Mouse (Mus musculus): ENCODE measurements around the gene B3gnt6.

The B3gnt6 gene

DNA sequence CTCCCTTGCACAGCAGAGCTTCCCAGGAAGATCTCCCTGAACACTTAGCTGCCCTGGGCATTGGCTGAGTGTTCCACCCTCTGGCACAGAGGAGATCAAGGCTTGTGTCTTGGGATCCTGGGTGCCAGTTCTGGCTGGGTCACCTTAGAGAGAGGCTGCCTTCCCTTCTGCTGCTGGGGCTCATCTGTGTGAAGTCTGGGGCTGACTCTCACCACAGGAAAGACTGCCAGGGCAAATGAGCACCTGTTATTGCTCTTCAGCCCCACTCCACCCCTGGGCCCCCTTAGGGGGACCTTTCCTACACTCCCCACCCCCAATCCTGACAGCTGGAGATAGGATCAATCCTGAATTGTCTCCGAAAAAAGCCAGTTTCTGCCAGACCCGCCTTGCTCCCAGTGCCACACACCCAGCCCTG is 22.2 kb downstream of the B3gnt6 start:
- DNase-seq (ENCODE audit: low spot score): no peak

DNA sequence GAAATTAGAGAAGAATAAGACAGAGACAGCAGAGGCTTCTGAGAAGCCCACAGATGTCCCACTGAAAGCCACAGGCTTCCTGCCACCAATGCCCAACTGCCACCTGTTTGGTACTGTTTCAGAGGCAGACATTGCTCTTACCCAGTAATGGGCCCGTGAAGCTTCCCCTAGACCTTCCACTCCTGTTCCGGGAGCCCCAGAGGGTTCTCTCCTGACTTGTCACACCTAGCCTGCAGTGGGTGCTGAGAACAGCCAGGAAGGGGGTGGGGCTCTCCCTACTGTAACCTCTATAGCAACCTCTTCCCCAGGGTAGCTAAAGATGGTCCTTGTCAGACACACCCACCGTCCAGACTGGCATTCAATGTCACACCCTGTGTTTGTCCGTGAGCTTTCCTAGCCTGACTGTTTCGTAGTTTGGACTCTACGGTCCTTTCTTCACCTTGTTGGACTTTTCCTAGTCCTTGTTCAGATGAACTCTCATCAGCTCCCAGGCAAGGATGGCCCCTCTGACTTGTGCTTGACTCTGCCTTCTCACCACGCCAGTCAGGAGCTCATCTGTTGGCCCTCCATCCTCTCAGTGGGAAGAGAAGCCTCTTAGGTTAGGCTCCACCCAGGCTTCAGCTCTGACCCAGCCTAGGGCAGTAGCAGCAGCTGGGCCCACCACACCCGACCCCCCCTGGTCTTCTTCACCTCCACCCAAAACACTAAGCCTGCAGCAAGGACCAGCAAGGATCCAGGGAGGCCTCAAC is 22.8 kb downstream of the B3gnt6 start:
- DNase-seq (ENCODE audit: low spot score): no peak

DNA sequence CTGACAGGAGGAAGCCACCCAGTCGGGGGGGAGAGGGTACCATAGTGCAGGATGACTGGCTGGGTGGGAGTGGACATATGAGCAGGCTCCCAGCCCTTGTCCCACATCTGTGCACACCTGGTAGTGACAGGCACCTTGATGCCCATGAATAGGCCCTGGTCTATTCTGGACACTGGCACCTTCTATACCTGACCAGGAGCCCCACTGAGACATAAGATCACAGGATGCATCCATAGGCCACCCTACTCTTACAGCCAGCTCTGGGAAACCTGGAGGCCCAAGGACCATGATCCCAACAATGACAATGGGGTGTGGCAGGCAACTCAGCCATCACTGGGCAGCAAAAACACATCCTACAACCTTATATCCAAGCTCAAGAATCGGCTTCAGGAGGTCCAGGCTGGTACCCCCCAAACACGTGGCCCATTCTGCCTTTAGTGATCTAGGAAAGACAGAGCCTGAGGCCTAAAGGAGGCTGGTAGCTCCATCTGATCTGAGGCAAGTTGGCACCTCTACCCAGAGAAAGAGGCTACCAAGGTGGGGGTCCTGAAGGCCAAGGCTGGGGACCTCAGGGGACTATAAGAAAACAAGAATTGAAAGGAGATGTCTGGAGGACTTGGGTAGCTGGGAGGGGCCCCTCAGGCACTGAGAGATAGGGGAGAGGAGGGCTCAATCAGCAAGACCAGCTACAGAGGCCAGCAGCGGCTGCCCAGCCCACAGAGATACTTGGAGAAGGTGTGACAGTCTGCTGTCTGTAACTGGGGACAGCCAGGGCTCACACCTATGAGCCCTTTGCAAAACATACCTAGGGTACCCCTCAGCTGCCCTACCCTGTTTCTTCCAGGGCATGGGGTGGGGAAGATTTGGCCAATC is 24.2 kb downstream of the B3gnt6 start:
- DNase-seq (ENCODE audit: low spot score): no peak

DNA sequence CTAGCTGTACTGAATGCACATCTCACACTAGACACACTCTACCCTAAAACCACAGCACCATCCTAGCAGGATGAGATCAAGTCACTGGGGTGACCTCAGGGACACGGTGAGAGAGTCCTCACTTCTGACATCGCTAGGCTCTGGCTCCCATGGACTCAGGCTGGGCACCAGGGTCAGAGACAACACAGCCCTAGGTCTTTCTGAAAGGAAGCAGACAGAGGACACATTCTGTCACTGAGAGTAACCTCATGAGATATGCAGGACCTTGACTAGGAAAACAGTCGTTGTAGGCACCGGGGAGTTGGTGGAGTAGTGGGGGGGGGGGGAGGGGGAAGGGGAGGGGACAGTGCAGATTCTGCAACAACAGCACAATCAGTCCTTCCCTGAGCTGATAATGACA is 25.9 kb downstream of the B3gnt6 start:
- no peak for DNase-seq (ENCODE audit: low spot score)

DNA sequence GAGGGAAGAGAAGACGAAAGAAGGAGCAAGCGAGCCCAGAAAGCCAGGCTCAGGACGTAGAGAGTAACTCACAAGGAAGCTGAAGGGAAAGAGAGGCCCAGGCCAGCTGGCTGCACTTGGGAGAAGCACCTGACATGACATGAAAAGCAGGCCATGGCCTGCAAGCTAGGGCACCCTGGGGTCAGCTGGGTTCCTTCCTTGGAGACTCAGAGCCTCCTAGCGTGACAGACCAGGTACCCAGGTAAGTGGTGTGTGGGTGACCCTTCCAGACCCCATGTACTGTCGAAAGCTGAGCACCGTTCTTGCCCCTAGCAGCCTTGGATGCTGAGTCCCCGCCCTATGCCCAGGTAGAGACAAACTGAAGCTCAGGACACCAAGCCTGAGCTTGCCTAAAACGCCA is 26.6 kb downstream of the B3gnt6 start:
- no peak for DNase-seq (ENCODE audit: low spot score)

DNA sequence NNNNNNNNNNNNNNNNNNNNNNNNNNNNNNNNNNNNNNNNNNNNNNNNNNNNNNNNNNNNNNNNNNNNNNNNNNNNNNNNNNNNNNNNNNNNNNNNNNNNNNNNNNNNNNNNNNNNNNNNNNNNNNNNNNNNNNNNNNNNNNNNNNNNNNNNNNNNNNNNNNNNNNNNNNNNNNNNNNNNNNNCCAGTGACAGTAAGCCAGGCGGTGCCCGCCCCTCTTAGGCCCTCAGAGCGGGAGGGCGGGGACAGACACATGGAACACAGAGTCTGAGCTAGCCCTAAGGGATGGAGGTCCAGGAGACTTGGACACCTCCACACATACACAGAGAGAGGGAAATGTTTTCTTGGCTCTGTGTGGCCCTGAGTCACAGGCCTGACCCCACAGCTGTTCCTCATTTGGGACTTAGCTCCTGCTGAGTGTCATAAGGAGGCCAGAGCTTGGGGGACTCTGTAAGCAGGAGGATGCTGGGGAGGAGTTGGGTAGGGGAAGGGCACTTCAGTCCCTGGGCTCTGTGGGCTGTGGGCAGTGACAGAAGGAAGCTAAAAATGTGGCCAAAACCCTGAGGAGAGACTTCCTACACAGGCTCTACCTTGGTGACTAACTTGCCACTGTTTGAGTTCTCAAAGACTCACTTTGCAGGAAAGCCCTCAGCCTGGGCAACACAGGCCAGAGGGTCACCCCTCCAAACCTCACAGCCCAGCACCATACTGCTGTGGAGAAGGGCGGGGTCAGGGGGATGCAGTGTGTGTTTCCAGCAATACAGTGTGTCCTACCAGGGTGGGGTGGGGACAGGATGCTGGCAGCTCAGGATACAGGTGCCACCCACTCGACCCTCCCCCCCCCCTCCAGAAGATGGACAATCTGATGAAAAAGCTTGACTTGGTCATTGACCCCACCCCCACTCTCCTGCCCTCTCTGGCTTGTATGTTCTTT is 27.9 kb downstream of the B3gnt6 start:
- DNase-seq (ENCODE audit: low spot score): no peak

DNA sequence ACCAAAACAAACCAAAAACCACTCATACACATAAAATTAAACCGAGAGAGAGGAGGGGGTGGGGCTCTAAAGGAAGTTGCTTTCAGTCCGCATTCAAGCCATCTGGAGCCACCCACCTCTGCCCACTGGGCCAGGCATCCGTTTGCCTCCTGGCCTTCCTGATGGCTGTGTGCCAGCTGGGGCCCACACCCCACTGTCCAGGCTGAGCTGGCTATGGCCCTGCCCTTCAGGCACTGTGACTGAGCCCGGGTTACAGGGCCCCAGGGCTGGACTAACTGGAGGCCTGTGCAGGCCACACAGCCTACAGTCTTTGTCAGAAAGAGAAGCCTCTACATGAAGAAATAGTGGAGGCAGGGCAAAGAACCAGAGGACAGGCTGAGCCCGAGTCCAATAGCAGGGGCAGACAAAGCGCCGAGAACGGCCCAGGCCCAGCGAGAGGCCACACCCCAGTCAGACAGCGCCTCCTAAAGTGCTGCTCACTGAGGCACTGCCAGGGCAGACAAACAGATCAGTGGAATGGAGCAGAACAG is 34.2 kb downstream of the B3gnt6 start:
- no peak for DNase-seq (ENCODE audit: low spot score)

DNA sequence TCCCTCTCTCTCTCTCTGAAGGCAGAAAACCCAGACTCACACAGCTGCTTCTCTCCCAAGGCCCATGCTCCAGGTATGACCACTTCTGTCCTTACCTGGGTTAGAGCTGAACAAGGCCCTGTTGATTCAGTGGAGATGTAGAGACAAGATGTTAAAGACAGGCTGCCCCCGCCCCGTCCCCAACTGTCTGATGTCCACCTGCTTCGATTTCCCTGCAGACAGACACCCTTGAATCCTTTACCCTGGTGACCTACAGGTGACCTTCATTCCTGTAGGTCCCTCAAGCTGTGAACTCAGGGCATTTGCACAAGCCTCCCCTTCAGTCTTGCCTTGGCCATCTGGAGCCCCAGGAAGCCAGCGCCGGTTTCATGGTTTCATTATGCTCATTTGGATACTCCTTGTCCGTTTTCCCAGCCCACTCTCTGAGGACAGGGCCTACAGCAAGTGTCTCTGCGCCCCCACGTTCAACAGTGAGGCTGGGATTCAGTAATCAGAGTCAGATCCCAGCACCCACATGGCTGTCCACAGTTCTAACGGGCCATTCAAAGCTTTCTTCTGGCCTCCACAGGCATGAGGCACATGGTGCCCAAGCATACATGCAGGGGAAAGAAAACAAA is 34.8 kb downstream of the B3gnt6 start:
- DNase-seq (ENCODE audit: low spot score): no peak

DNA sequence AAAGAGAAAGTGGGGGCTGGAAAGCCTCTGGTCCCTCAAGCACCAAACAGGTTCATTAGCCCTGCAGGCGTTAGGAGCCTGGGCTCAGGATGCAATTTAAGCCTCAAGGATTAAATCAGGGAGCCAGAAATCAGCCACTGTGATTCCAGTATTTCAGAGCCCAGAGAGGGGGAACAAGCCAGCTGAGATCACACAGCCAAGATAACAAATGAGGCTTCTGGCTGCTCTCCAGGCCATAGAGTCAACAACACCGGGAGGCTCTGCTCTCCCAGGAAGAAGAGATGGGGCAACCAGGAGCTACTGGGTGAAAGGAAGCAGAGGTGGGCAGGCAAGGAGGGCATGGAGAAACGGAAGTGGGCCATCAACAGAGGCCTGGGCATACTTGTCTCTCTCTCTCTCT is 35.6 kb downstream of the B3gnt6 start:
- no peak for DNase-seq (ENCODE audit: low spot score)

DNA sequence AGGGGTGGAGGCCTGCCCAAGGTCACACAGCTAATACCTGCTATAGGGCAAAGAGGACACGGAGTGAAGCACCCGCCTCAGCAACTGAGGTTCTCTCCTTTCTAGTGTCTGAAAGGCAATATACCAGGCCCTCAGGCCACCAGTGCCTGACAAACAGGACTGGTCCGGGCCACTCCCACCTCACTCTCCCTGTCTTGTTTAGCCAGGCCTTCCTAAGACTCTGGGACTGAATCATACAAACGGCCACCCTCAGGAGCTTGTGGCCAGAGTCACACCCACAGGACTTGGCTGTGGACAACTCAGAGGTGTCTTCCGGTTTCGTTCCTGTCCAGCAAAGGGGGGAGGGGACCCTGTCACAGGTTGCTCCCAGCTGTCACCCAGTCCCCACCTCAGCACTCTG is 37.0 kb downstream of the B3gnt6 start:
- DNase-seq (ENCODE audit: low spot score): no peak

DNA sequence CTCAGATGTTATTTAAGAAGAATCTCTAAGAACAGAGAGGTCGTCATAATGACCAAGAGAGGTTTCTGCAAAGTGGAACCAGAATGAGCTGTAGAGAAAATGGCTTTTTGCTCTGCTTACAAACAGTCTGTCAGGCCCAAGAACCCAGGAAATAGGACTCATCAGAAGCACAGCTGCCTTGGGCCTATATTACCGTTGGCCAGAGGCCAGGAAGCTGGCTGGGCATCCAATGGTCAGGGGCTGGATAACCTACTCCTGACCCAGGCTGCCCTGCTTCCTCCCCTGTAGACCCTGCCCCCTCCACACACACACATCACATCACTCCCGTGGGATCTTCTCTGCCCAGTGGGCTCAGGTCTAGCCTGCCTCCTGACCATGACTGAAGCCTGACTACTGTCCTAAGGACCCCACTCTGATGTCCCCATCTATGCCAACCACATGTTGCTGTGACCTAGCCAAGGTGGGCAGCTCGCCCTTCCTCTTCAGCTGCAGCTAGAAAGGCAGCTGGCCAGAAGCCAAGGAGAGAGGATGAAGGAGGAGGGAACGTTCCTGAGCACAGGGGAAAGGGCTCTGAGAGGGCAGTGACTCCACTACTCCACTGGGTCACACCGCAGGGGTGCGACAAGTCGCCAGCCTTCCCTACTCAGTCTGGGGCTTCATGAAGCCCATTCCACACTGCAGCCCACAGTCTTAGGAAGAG is 39.1 kb downstream of the B3gnt6 start:
- DNase-seq (ENCODE audit: low spot score): no peak

DNA sequence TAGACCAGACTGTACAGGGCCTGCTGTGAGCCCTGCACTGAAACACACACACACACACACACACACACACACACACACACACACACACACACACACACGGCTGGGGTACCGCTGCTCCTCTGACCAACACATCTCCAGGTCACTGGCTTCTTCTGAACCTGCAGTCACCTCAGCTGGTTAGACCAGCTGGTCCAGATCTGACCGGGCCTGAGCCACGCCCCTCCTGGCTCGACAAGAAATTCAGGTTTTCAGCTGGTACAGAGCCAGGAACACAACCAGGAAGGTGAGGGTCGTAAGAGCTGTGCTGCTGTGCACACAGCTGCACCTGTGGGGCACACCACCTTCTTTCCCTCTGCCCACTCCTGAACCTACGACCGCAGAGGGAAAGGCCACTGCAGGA is 40.8 kb downstream of the B3gnt6 start:
- no peak for DNase-seq (ENCODE audit: low spot score)

DNA sequence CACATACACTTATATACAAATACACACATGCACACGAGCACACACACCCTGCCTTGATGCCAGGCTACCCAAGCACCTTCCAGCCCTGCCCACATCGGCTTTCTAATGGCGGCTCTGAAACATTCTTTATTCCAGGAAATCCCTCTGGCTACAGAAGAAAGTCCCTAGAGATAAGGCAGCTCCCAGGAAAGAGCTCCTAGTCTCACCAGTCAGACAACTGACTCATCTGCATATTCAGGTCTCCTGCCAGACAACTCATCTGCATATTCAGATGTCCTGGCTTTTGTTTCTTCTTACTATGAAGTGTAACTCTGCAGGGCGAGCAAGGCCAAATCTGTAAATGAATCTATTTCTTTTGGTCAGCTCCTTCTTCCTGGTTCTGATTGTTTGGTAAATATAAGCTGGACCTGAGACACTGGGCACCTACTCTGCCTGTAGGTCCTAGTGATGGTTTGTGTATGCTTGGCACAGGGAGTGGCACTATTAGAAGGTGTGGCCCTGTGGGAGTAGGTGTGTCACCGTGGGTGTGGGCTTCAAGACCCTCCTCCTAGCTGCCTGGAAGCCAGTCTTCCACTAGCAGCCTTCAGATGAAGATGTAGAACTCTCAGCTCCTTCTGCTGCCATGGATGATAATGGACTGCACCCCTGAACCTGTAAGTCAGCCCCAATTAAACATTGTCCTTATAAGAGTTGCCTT is 41.5 kb downstream of the B3gnt6 start:
- no peak for DNase-seq (ENCODE audit: low spot score)

DNA sequence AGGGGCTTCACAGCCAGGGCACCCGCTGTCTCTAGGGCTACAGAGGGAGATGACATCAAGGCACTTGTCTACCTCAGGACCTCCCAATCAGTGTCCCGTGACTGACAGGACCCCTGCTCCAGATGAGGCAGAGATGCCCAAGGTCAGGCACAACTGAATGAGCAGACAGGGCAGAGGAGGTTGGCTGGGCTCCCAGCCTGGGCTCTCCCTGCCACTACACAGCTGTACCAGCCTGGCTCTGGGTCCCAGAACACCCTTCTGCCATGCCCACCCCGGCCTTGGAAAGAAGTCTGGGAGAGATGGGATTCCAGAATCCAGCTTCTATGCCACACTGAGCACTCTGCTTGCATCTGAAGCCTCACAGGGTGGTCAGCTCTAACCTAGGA is 43.0 kb downstream of the B3gnt6 start:
- DNase-seq (ENCODE audit: low spot score): no peak

DNA sequence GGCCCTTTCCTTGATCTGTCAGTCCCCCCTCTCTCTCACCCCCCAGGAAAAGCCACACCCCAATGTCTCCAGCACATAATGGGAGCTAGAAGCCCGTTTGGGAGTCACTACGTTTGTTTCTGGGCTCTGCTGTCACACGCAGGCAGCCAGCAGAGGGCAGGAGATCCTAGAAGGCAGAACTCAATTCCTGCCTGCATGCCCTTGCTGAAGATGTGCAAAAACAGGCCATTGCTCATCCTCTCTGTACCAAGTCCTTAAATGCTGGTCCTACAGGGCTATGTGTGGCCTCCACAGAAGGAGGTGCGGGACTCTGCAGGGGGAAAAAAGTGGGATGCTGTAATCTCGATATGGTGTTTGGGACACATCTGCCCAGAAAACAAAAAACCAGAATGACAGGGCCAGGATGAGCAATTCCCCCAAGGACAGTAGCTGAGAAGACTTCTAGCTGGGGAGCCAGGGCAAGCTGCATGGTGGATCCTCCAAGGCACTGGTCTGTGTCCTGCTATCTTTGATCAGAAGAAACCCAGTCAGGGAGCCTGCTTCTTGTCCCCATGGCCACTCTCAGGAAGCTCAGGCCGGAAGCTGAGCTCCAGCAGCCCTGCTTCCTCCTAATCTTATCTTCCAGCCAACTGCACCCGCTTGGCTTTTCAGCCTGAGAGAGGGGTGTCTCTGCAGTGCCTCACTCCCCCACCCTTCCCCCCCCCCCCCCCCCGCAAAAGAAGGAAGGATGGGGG is 43.6 kb downstream of the B3gnt6 start:
- peak; percentile 61 for DNase-seq (ENCODE audit: low spot score)

DNA sequence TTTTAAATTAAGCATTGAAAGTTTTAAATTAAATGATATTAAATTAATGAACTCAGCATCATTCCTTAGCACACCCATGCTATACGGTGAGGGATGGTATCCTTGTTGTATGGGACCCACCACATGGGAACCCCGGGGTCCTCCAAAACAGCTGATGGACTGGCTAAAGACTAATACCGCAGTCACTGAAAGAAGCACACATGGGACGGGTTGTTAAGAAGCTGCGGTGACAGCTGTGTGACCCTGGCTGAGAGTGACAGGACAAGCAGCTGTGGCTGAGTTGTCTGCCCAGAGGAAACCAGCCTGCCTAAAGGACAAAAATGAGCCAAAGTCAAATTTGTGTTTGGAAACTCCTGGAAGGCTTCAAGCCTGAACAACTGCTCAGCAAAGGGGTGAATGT is 45.4 kb downstream of the B3gnt6 start:
- no peak for DNase-seq (ENCODE audit: low spot score)

DNA sequence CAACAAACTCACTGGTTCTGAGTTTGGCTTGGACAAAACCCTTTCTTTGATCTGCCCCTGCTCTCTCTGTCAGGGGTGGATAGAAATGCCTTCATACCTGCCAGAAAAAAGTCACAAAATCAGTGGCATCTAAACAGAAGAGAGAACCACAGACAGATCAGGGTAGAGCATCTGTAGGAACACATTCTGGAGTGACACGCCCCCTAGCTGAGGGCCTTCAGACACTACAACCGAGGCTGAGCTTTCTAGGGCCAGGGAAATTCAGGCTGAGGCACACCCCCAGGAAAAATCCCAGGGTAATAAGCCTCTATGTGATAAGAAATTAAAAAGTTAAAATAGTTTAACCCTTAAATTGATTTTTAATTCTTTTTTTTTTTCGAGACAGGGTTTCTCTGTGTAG is 45.9 kb downstream of the B3gnt6 start:
- no peak for DNase-seq (ENCODE audit: low spot score)

DNA sequence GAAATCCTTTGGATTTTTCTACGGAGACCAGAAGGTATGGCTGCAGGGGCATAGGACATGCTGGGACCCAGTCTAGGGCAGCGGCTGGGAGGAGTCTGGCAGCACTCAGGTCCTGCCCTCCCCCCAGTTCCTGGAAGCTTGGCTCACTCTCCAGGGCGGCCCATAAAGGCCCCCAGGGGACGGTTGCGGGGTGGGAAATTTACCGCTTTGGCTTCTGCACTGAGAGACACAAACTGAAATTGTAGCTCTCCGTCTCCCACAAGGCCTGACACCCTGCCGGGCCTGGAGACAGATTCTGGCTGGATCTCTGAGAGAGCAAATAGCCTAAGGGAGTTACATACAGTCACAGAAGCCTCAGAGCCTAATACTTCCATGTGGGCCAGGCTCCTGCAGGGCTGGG is 46.9 kb downstream of the B3gnt6 start:
- DNase-seq (ENCODE audit: low spot score): no peak

DNA sequence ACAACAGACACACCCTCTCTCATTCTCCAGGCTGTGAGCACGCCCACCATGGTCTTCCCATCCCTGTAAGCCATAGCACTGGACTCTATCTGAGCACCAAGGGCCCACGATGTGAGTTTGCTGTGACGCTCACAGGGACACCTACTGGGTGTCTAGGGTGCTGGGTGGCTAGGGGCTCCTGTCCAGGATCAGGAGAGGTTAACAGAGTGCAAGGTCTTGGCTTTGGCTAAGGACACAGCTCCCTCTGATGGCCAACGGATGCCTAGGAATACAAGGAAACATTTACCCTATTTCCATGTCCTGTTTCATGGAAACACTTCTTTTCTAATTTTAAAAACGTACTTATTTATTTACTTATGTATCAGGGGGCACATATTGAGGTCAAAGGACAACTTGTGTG is 48.8 kb downstream of the B3gnt6 start:
- DNase-seq (ENCODE audit: low spot score): no peak

DNA sequence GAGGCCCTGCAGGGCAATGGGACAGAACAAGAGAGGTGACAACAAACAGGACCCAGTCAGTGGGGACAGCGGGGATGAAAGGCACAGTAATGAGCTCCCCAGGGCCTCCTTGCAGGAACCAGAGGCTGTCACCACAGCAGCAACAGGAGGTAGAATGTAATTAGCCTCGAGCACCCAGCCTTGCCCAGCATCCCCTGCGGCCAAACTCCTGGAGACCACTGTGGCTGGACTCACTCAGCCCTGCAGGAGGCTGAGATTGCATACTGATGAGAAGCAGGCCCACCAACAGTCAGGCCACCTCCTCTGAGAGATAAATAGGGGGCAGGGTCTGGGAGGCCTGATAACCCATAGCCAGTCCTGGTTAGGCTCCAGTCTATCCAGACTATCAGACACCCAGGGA is 49.5 kb downstream of the B3gnt6 start:
- DNase-seq (ENCODE audit: low spot score): no peak

All from layer of hippocampus, adult 9-10 months (tissue).